Mouse (Mus musculus) G1E (cell line): ENCODE results near the gene Rnasel.

Source experiments
- CTCF ChIP-seq: IDR thresholded peaks from 2 replicates; pipeline ENCODE4 v1.5.1; 2012; ENCODE audit warnings: low read depth, low read length, inconsistent platforms, mixed read lengths
- GATA1 ChIP-seq: IDR thresholded peaks from 2 replicates; pipeline ENCODE4 v1.6.1; 2012; ENCODE audit warnings: borderline replicate concordance, low read length, inconsistent platforms, mixed read lengths
- GATA2 ChIP-seq: IDR thresholded peaks from 2 replicates; pipeline ENCODE4 v1.6.1; 2012; ENCODE audit warnings: low read depth, low read length, inconsistent platforms, borderline replicate concordance
- POLR2AphosphoS5 ChIP-seq: IDR thresholded peaks from 2 replicates; pipeline ENCODE4 v1.6.1; 2012; ENCODE audit warnings: low read depth, low read length, inconsistent platforms; ENCODE audit not compliant: insufficient replicate concordance
- TAL1 ChIP-seq: conservative IDR thresholded peaks from 2 replicates; pipeline ENCODE4 v1.6.1; 2012; ENCODE audit warnings: low read depth, low read length, inconsistent platforms, mixed read lengths

- TF ChIP-seq CTCF (no peak), GATA1 (no peak), POLR2AphosphoS5 (no peak), TAL1 (no peak), GATA2 (no peak)
Observed at GRCm38 (mm10) chr1:153768465-153768864, 19.2 kb downstream of the Rnasel start.
